Mouse (Mus musculus) intestine, embryonic 16.5 days (tissue): ENCODE measurements around the gene Plin2. TPM values are rescaled to one million over a fixed set of nuclear protein-coding genes. Genes with fewer than 3 reads are reported as not detected.

ENCODE experiments used
- ATAC-seq: fragments of 200-750 bp; cut with Nextera tagmentation; 2 replicates; pipeline ENCODE4 v1.8.0; 2017; ENCODE audit warnings: moderate TSS enrichment, moderate library complexity
- H3K27ac ChIP-seq: fragments of 300-500 bp; sonication (generic); 2 replicates; pipeline ENCODE4 v1.5.1; 2014; ENCODE audit warnings: mild to moderate bottlenecking, low read length
- H3K27me3 ChIP-seq: fragments of 300-500 bp; sonication (generic); replicated peaks from 2 replicates; pipeline ENCODE4 v1.6.1; 2014; ENCODE audit warnings: low read length, control low read depth, mixed read lengths; ENCODE audit not compliant: control insufficient read depth, insufficient read depth
- H3K36me3 ChIP-seq: fragments of 300-500 bp; sonication (generic); 2 replicates; pipeline ENCODE4 v1.6.1; 2014; ENCODE audit warnings: low read length, control low read depth; ENCODE audit not compliant: control insufficient read depth, insufficient read depth
- H3K4me1 ChIP-seq: fragments of 300-500 bp; sonication (generic); 2 replicates; pipeline ENCODE4 v1.6.1; 2014; ENCODE audit warnings: low read length, control low read depth, mixed read lengths; ENCODE audit not compliant: control insufficient read depth, insufficient read depth
- H3K4me2 ChIP-seq: fragments of 300-500 bp; sonication (generic); 2 replicates; pipeline ENCODE4 v1.6.1; 2014; ENCODE audit warnings: low read depth, low read length, control low read depth
- H3K4me3 ChIP-seq: fragments of 300-500 bp; sonication (generic); 2 replicates; pipeline ENCODE4 v1.5.1; 2014; ENCODE audit warnings: mild to moderate bottlenecking, low read length
- H3K9ac ChIP-seq: fragments of 300-500 bp; sonication (generic); 2 replicates; pipeline ENCODE4 v1.6.1; 2014; ENCODE audit warnings: low read depth, low read length
- H3K9me3 ChIP-seq: fragments of 300-500 bp; sonication (generic); 2 replicates; pipeline ENCODE4 v1.6.1; 2016; ENCODE audit warnings: low read length, control low read depth; ENCODE audit not compliant: control insufficient read depth
- WGBS: fragments of 180-500 bp; shearing (Covaris S2); extraction: QIAGEN DNeasy Blood & Tissue Kit; methylation state at CpG from one replicate; pipeline ENCODE4 v1.1.7; 2014; 5-methylcytosine and 5-hydroxymethylcytosine counted together
- polyA plus RNA-seq: library from polyadenylated mRNA; unstranded; fragments of >200 nt; fragmentation: Nextera tagmentation; extraction: Ambion mirVana; gene quantifications from 2 replicates; pipeline ENCODE4 v1.2.1, GENCODE M21; 2015

Gene Plin2
- polyA plus RNA-seq = 248 and 316 TPM in 2 replicates

DNA sequence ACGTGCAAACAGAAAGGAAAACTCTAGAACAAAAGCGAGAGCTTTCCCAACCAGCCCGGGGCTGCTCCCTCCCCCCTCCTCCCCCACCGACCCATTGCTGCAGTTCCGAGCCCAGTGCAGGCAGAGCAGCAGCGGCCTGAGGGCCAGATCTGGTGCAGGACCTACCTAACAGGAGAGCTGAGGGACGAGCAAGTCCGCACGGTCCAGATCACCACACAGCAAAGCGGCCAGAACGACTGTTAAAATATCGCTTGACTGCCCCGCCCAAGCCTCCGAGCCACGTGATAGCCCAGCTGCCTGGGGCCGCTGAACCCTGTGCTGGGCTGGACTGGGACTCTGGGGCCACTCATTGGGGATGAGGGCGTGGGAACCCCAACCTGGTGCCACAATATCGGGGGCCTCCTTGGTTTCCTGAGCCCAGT, at the start of gene Plin2:
Gene Plin2, minus strand, starts transcription at position 281 of the 422 bp plus-strand sequence.
- peak; percentile 95 for ATAC-seq
- Histone ChIP-seq H3K27ac (peak within 1 kb of the TSS; percentile 93), H3K4me1 (peaks cover 27% of the 10 kb centered on the region), H3K27me3 (no peaks in the 10 kb centered on the region), H3K9me3 (no peaks in the 10 kb centered on the region), H3K9ac (peak within 1 kb of the TSS; percentile 88), H3K4me2 (peak within 1 kb of the TSS; percentile 78), H3K36me3 (peaks cover 4% of the 10 kb centered on the region; the same call in 1 of the 2 replicates), H3K4me3 (peak within 1 kb of the TSS; percentile 76)
- under 1% methylated on average over 18 of the region's 18 CpGs for WGBS

DNA sequence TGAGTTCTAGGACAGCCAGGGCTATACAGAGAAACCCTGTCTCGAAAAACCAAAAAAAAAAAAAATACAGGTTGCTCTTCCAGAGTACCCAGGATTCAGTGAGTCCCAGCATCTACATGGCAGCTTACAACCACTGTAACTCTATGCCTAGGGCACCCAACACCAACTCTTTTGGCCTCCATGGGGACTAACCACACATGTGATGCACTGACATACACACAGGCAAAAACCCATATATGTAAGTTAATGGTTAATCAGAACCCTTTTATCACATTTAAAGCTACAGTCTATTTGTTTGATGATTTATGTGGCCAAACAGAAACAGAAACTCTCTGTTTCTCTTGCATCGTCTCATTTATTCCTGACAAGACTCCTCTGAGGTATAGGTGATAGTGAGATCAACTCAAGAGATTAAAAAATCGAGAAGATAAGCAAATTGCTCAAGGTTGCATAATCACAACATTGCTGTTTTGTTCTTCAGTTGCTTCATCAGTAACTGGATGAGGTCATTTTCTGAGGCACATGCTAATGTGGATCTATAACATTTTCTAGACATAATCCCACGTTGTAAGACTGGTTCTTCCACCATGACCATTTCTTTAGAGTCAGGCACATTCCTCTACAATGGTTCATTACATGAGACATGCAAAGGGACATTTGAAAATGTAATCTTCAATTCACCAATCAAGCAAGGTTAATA, 49.2 kb upstream of the Plin2 start:
- Histone ChIP-seq H3K27ac (no peak overlapping the region), H3K9ac (no peak overlapping the region), H3K4me2 (no peak overlapping the region), H3K9me3 (no peaks in the 10 kb centered on the region), H3K27me3 (no peaks in the 10 kb centered on the region), H3K36me3 (no peaks in the 10 kb centered on the region), H3K4me3 (no peak overlapping the region), H3K4me1 (peaks cover 11% of the 10 kb centered on the region; the same call in 1 of the 2 replicates)
- WGBS = 56% methylated on average over 4 of the region's 4 CpGs
- peak; percentile 72 for ATAC-seq

DNA sequence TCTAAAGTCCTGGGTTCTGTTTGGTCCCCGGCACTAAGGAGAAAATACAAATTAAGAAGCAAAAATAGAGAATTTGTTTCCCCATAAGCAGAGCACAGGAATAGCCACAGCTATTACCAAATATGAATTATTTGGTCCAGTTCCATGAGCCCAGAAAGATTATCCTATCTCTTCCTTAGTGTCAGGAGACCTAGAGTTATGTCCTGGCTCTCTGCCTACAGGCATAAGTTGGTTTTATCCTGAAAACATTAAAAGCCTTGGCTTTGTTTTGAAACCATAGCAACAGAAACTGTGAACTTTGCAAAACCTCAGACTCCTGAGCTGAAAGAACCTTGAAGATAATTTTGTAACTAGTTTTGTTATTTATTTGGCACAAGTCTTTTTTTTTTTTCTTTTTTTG, 47.3 kb upstream of the Plin2 start:
- no peak overlapping the region for H3K27ac ChIP-seq
- 42% methylated on average over 1 of the region's 1 CpGs for WGBS
- H3K4me1 ChIP-seq = peaks cover 14% of the 10 kb centered on the region; the same call in 1 of the 2 replicates
- H3K9me3 ChIP-seq = no peaks in the 10 kb centered on the region
- no peak for ATAC-seq
- no peak overlapping the region for H3K9ac ChIP-seq
- H3K36me3 ChIP-seq = no peaks in the 10 kb centered on the region
- H3K27me3 ChIP-seq = no peaks in the 10 kb centered on the region
- H3K4me2 ChIP-seq = no peak overlapping the region
- no peak overlapping the region for H3K4me3 ChIP-seq

DNA sequence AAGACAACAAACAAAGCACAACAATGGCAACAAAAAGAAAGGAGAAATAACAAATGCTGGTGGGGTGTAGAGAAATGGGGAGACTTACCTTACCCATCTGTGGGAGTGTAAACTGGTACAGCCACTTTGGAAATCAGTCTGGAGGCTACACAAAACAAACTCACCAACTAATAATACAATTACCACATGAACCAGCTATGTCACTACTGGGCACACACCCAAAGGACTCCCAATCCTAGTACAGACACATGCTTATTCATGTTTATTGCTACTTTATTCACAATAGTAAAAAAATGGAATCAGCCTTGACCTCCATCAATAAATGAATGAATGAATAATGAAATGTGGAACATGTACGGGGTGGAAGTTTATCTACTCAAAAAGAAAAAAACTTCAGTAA, 45.5 kb upstream of the Plin2 start:
- no peaks in the 10 kb centered on the region for H3K27me3 ChIP-seq
- H3K9me3 ChIP-seq = no peaks in the 10 kb centered on the region
- H3K4me2 ChIP-seq = no peak overlapping the region
- no peak for ATAC-seq
- H3K4me3 ChIP-seq = no peak overlapping the region
- H3K4me1 ChIP-seq = peaks cover 13% of the 10 kb centered on the region; the same call in 1 of the 2 replicates
- no peak overlapping the region for H3K9ac ChIP-seq
- WGBS = 94% methylated on average over 1 of the region's 1 CpGs
- no peak overlapping the region for H3K27ac ChIP-seq
- no peaks in the 10 kb centered on the region for H3K36me3 ChIP-seq

DNA sequence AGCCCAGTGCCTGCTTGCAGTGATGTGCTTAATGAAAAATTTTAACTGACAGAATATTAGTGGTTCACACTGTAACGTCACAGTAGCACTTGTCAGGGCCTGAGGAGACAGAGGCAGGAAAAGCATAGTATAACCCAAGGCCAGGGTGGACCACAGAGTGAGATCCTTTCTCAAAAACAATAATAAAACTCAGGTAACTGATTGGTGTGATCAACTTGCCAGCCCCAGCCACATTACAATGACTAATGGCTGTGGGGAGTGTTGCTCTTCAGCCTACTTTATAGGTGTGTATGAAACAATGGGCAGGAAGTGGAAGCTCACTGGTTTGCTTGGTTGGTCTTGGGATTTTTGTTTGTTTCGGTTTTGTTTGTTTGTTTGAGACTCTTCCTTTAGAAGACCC, 43.7 kb upstream of the Plin2 start:
- Histone ChIP-seq H3K36me3 (no peaks in the 10 kb centered on the region), H3K9ac (no peak overlapping the region), H3K4me3 (no peak overlapping the region), H3K27ac (no peak overlapping the region), H3K4me2 (no peak overlapping the region), H3K9me3 (no peaks in the 10 kb centered on the region), H3K4me1 (peaks cover 13% of the 10 kb centered on the region; the same call in 1 of the 2 replicates), H3K27me3 (no peaks in the 10 kb centered on the region)
- 0 out of 2 replicates have a peak, but pooled peaks have one; percentile 19 for ATAC-seq
- WGBS = 77% methylated on average over 2 of the region's 2 CpGs

DNA sequence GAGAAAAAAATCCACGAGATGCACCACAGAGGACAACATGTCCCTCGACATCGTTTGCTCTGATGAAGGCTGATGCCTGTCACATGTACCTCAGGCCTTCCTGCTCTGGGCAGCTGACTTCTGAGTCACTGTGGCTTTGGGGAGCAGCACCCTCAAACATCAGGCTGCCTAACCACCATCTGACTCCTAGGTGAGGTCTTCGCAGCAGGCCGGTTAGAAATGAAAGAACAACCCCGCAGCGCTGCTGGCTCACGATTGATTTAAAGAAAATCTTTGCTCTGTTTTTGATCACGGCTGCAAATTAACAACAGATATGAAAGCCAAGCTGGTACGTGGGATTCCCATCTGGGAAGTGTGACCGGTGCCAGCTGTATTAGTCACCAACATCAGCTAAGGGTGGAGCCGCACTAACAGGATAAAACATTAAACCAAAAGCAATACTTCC, 42.9 kb upstream of the Plin2 start:
- Histone ChIP-seq H3K27ac (peak overlapping the region; percentile 28; the same call in 1 of the 2 replicates), H3K27me3 (no peaks in the 10 kb centered on the region), H3K9me3 (no peaks in the 10 kb centered on the region), H3K9ac (no peak overlapping the region), H3K4me2 (no peak overlapping the region), H3K4me1 (peaks cover 12% of the 10 kb centered on the region; the same call in 1 of the 2 replicates), H3K4me3 (no peak overlapping the region), H3K36me3 (no peaks in the 10 kb centered on the region)
- ATAC-seq = peak; percentile 77; the same call in 1 of the 2 replicates
- WGBS = 65% methylated on average over 12 of the region's 12 CpGs

DNA sequence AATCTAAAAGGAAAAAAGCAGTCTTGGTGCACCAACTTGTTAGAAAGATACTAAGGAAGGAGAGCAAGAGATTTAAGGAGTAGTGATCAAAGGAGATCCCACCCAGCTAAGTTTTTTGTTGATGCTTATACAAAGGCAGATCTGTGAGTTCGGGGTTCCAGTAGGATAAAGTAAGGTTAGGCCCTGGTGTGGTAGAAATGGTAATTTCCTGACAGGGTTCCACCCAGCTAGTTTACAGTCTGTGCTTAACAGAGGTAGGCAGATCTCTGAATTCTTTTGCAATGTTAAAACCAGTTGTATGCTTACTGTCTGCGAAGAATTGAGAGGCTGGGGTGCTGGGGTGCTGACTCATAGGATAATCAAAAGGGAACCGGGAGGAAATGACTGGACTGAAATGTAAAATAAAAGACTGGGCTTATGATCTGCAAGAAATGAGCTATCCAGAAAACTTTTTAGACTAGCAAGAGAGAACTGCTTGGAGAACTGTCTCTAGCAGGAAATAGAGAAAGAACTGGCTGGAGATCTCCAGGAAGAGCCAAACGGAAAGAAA, 40.9 kb upstream of the Plin2 start:
- no peaks in the 10 kb centered on the region for H3K36me3 ChIP-seq
- no peak overlapping the region for H3K27ac ChIP-seq
- peaks cover 5% of the 10 kb centered on the region; the same call in 1 of the 2 replicates for H3K4me1 ChIP-seq
- 68% methylated on average over 4 of the region's 4 CpGs for WGBS
- H3K27me3 ChIP-seq = no peaks in the 10 kb centered on the region
- no peak for ATAC-seq
- no peaks in the 10 kb centered on the region for H3K9me3 ChIP-seq
- no peak overlapping the region for H3K9ac ChIP-seq
- H3K4me2 ChIP-seq = no peak overlapping the region
- H3K4me3 ChIP-seq = no peak overlapping the region

DNA sequence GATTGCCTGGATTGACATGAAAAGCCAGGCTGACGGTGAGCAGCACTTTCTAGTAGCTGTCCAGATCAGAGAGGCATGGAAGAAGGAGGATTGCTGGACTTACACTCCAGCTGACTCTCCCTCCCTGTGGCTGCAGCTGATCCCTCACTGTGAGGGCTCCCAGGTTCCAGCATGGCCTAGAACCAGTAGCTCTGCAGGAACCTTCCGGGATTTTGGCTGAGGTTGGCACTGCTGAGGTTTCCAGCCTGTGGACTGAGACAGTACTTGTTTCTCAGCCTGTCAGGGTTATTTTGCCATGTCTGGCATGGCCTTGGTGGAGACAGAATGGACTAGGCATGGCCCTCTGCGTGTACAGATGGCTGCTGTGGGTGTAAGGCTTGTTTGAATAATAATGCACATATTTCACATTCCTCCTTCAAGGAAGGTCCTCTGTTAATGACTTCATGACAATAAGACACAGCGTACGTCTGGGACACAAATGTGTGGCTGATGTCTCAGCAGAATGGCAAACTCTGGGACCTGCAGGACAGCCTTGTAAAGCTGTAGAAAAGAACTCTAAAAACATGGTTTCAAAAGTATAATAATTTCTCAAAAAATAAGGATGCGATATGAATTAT, 40.3 kb upstream of the Plin2 start:
- no peak for ATAC-seq
- Histone ChIP-seq H3K27me3 (no peaks in the 10 kb centered on the region), H3K9ac (no peak overlapping the region), H3K9me3 (no peaks in the 10 kb centered on the region), H3K27ac (no peak overlapping the region), H3K4me1 (peaks cover 5% of the 10 kb centered on the region; the same call in 1 of the 2 replicates), H3K36me3 (no peaks in the 10 kb centered on the region), H3K4me2 (no peak overlapping the region), H3K4me3 (no peak overlapping the region)
- 68% methylated on average over 6 of the region's 6 CpGs for WGBS

DNA sequence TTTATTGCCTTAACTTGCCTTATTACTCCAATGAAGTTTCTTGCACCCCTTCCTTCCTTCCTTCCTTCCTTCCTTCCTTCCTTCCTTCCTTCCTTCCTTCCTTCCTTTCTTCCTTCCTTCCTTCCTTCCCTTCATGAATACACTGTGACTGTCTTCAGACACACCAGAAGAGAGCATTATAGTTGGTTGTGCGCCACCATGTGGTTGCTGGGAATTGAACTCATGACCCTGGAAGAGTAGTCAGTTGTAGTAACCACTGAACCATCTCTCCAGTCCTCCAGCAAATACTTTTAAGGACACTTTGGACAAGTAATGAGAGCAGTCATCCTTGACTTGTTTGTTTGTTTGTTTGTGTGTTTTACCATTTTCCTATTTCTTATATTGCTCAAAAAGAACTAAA, 38.9 kb upstream of the Plin2 start:
- H3K27me3 ChIP-seq = no peaks in the 10 kb centered on the region
- no peak overlapping the region for H3K4me2 ChIP-seq
- no peaks in the 10 kb centered on the region for H3K36me3 ChIP-seq
- peaks cover 5% of the 10 kb centered on the region; the same call in 1 of the 2 replicates for H3K4me1 ChIP-seq
- no peaks in the 10 kb centered on the region for H3K9me3 ChIP-seq
- no peak overlapping the region for H3K4me3 ChIP-seq
- no peak overlapping the region for H3K9ac ChIP-seq
- 47% methylated on average over 1 of the region's 1 CpGs for WGBS
- no peak for ATAC-seq
- no peak overlapping the region for H3K27ac ChIP-seq
